Mouse (Mus musculus) hindbrain, embryonic 10.5 days (tissue): Measurements from ENCODE around the gene Hsd3b7. TPM values are rescaled to one million over a fixed set of nuclear protein-coding genes. Genes with fewer than 3 reads are reported as not detected.

Source experiments
- DNase-seq: peaks from one replicate; pipeline ENCODE4 v3.0.0-alpha.2; 2017; ENCODE audit warnings: low spot score
- H3K27ac ChIP-seq: fragments of 300-500 bp; sonication (generic); 2 replicates; pipeline ENCODE4 v1.5.1; 2016; ENCODE audit warnings: mild to moderate bottlenecking, moderate library complexity
- H3K27me3 ChIP-seq: fragments of 300-500 bp; sonication (generic); 2 replicates; pipeline ENCODE4 v1.6.1; 2016; ENCODE audit warnings: mild to moderate bottlenecking; ENCODE audit not compliant: poor library complexity, insufficient read depth, severe bottlenecking
- H3K36me3 ChIP-seq: fragments of 300-500 bp; sonication (generic); 2 replicates; pipeline ENCODE4 v1.6.1; 2016; ENCODE audit warnings: mild to moderate bottlenecking, moderate library complexity
- H3K4me1 ChIP-seq: fragments of 300-500 bp; sonication (generic); replicated peaks from 2 replicates; pipeline ENCODE4 v1.6.1; 2016; ENCODE audit warnings: mild to moderate bottlenecking
- H3K4me3 ChIP-seq: fragments of 300-500 bp; sonication (generic); 2 replicates; pipeline ENCODE4 v1.5.1; 2016; ENCODE audit warnings: mild to moderate bottlenecking, moderate library complexity
- H3K9me3 ChIP-seq: fragments of 300-500 bp; sonication (generic); 2 replicates; pipeline ENCODE4 v1.6.1; 2016; ENCODE audit warnings: mild to moderate bottlenecking, moderate library complexity
- WGBS: fragments of 180-500 bp; shearing (Covaris S2); methylation state at CpG from one replicate; pipeline ENCODE4 v1.1.7; 2016; 5-methylcytosine and 5-hydroxymethylcytosine counted together
- polyA plus RNA-seq: library from polyadenylated mRNA; unstranded; fragments of >200 nt; fragmentation: Nextera tagmentation; extraction: Ambion mirVana; gene quantifications from 2 replicates; pipeline ENCODE4 v1.2.1, GENCODE M21; 2016

The Hsd3b7 gene
- polyA plus RNA-seq, 1 experiment from 2014 or later: 7.8 TPM

DNA sequence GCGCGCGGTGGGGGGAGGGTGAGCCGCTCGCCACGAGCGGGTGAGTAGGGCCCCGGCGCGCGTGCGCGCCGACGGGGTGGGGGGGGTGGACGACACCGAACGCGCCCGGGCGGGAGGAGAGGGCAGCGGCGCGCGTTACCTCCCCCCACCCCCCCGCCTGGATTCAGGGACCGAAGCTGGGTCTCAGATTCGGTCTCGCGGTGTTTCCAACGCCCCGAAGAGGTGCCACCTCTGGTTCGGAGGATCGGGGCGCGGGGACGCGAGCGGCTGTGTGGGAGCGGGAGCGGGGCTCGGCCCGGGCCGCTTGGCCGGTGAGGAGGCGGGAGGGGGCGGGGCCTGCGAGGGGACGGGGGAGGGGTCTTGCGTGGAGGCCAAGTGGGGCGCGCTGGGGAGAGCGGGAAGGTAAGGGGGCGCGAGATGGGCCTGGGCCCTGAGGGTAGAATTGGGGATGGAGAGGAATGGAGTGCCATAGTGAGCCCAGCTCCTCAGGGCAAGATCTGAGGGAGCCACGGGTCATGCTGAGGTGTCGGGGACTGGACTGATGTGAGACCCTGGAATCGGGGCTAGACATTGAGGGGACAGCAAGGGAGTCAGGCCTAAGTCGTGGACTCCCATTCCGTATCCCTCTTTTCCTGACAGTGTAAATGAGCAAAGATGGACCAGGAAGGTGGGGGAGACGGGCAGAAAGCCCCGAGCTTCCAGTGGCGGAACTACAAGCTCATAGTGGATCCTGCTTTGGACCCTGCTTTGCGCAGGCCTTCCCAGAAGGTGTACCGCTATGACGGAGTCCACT lies 22.7 kb upstream of the Hsd3b7 start:
- H3K36me3 ChIP-seq: peaks cover 43% of the 10 kb centered on the region
- DNase-seq: peak; percentile 73
- WGBS: 3% methylated on average over 66 of the region's 66 CpGs
- H3K4me1 ChIP-seq: peaks cover 29% of the 10 kb centered on the region
- H3K4me3 ChIP-seq: peak overlapping the region; percentile 94
- H3K27ac ChIP-seq: peak overlapping the region; percentile 100
- H3K9me3 ChIP-seq: no peaks in the 10 kb centered on the region
- H3K27me3 ChIP-seq: no peaks in the 10 kb centered on the region

DNA sequence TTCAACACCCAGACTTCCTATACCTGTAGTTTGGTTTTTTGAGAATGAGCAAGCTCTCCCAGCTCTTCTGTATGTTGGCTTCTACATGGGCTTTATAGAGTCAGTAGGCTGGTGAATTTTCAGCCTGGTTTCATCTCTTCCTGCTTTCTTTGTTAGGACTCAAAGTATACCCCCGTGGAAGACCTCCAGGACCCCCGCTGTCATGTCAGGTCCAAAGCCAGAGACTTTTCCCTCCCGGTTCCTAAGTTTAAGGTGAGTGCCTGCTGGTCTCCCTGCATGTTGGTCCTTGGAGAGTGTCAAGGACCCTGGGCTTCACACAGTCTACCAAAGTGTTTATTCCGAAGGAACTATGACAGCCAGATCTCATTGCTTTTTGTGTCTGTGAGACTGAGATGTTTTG lies 22.1 kb upstream of the Hsd3b7 start:
- 77% methylated on average over 4 of the region's 4 CpGs for WGBS
- no peak for DNase-seq
- Histone ChIP-seq H3K27ac (peak overlapping the region; percentile 100), H3K36me3 (peaks cover 50% of the 10 kb centered on the region), H3K9me3 (no peaks in the 10 kb centered on the region), H3K4me1 (peaks cover 29% of the 10 kb centered on the region), H3K27me3 (no peaks in the 10 kb centered on the region), H3K4me3 (peak overlapping the region; percentile 94)

DNA sequence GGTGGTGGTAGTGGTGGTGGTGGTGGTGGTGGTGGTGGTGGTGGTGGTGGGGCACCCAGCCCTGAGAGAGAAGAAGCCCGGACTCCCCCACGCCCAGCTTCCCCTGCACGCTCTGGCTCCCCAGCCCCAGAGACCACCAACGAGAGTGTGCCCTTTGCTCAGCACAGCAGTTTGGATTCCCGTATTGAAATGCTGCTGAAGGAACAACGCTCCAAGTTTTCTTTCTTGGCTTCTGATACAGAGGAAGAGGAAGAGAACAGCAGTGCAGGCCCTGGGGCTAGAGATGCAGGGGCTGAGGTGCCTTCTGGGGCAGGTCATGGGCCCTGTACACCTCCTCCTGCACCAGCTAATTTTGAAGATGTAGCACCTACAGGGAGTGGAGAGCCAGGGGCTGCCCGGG lies 15.1 kb upstream of the Hsd3b7 start, which contains the start of gene Gm49388:
Gene Gm49388, plus strand, starts transcription at position 301 of the 400 bp plus-strand sequence.
- no peak within 1 kb of the TSS for H3K4me3 ChIP-seq

DNA sequence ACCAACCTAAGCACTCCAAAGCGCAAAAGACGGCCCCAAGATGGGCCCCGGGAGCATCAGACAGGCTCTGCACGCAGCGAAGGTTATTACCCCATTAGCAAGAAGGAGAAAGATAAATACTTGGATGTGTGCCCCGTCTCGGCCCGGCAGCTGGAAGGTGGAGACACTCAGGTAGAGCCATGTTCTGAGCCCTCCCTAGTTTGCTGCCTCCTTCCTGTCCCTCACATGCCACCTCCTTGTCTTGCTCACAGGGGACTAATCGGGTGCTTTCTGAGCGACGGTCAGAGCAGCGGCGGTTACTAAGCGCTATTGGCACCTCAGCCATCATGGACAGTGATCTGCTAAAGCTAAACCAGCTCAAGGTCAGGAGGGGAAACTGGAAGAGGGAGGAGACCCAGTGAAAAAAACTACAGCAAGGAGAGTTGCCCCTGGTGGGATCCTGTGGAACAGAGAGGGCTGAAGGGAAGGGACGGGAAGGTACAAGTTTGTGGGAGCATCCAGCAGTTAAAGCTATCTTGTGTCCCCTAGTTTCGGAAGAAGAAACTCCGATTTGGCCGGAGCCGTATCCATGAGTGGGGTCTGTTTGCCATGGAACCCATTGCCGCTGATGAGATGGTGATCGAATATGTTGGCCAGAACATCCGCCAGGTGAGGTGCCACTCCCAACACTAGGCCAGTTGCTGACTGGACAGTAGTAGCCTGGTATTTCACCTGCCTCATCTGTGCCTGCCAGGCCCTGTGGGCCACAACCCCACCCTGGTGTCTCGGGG lies 3.1 kb upstream of the Hsd3b7 start:
- 94% methylated on average over 23 of the region's 23 CpGs for WGBS
- Histone ChIP-seq H3K4me1 (0 out of 2 replicates have a peak, but pooled peaks cover 11% of the 10 kb centered on the region), H3K9me3 (no peaks in the 10 kb centered on the region), H3K4me3 (no peak overlapping the region), H3K36me3 (peaks cover 93% of the 10 kb centered on the region), H3K27ac (no peak overlapping the region), H3K27me3 (no peaks in the 10 kb centered on the region)
- no peak for DNase-seq

More for the DNA sequence above, 15.1 kb upstream of the Hsd3b7 start, which contains the start of gene Gm49388:
- H3K27ac ChIP-seq: no peak within 1 kb of the TSS
- H3K36me3 ChIP-seq: peaks cover 100% of the 10 kb centered on the region
- H3K4me1 ChIP-seq: no peaks in the 10 kb centered on the region
- no peaks in the 10 kb centered on the region for H3K27me3 ChIP-seq
- WGBS: 94% methylated on average over 7 of the region's 7 CpGs
- no peaks in the 10 kb centered on the region for H3K9me3 ChIP-seq
- DNase-seq: no peak

DNA sequence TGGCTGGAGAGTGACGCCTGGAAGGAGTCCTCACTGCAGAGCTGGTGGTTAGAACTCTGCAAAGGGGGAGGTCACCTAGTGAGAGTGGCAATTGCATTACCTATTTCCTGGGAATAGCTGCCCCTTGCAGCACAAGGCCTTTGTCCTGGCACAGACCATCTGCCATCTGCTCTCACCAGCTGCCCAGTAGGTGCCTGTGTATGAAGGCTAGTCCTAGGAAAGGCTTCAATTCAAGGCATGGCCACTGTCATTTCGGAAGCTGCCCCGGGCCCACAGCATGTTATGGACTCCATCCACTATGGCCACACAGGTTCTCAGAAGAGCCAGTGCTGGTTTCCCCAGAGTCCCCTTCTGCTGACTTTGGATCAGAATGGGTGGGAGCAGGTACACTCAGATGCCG lies 1.8 kb upstream of the Hsd3b7 start:
- DNase-seq: no peak
- Histone ChIP-seq H3K27ac (no peak overlapping the region), H3K9me3 (no peaks in the 10 kb centered on the region), H3K4me1 (0 out of 2 replicates have a peak, but pooled peaks cover 11% of the 10 kb centered on the region), H3K36me3 (peaks cover 93% of the 10 kb centered on the region), H3K27me3 (no peaks in the 10 kb centered on the region), H3K4me3 (no peak overlapping the region)
- WGBS: 90% methylated on average over 4 of the region's 4 CpGs

DNA sequence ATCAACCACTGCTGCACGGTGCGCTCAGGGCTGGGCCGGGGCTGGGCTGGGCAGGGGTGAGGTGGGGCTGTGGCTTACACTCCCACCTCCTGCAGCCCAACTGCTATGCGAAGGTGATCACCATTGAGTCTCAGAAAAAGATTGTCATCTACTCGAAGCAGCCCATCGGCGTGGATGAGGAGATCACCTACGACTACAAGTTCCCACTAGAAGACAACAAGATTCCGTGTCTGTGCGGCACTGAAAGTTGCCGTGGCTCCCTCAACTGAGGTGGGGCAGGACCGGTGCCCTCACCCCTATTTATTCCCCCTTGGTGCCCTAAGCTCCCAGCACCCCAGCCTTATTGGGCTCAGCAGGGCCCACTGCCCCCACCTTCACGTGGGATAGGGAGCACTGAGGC lies 1.2 kb upstream of the Hsd3b7 start:
- peaks cover 93% of the 10 kb centered on the region for H3K36me3 ChIP-seq
- no peaks in the 10 kb centered on the region for H3K27me3 ChIP-seq

DNA sequence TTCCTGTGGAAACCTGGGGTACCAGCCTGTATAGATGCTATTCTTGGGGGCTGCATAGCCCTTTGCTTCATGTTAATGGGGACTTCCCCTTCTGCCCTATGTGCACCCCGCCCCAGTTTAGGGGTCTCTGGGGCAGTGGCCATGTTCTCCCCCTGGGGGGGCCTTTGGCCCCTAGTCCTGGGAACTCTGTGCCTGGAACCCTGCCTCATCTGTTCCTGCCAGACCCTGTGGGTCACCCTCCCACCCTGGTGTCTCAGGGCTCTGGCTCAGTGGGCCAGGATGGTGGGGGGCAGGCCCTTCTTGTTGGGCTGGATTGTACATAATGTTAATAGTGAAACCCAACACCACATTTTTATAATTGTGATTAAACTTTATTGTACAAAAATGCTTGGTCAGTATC lies 666 bp upstream of the Hsd3b7 start:
- peaks cover 94% of the 10 kb centered on the region for H3K36me3 ChIP-seq
- no peak overlapping the region for H3K4me3 ChIP-seq
- DNase-seq: no peak
- 96% methylated on average over 1 of the region's 1 CpGs for WGBS
- H3K27me3 ChIP-seq: no peaks in the 10 kb centered on the region
- H3K4me1 ChIP-seq: 0 out of 2 replicates have a peak, but pooled peaks cover 11% of the 10 kb centered on the region
- no peak overlapping the region for H3K27ac ChIP-seq
- no peaks in the 10 kb centered on the region for H3K9me3 ChIP-seq

More for the DNA sequence above, 1.2 kb upstream of the Hsd3b7 start:
- DNase-seq: no peak
- H3K27ac ChIP-seq: no peak overlapping the region
- H3K4me1 ChIP-seq: 0 out of 2 replicates have a peak, but pooled peaks cover 11% of the 10 kb centered on the region
- no peaks in the 10 kb centered on the region for H3K9me3 ChIP-seq
- WGBS: 91% methylated on average over 13 of the region's 13 CpGs
- no peak overlapping the region for H3K4me3 ChIP-seq

DNA sequence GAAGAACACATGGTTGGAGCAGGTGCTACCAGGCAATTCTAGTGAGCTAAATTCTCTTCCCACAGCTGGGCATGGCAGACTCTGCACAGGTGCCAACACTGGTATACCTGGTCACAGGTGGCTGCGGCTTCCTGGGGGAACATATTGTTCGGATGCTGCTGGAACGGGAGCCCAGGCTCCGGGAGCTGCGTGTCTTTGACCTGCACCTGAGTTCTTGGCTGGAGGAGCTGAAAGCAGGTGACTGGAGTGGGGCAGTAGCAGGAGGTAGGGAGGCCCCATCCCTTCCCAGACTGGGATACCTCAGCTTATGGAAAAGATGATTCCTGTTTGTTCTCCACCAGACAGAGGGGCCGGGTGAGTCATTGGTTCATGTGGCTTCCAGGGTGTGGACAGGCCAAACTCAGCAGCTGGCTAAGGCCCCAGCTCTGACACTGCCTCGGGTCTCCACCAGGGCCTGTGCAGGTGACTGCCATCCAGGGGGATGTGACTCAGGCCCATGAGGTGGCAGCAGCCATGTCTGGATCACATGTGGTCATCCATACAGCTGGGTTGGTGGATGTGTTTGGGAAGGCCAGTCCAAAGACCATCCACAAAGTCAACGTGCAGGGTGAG lies 712 bp downstream of the Hsd3b7 start:
- Histone ChIP-seq H3K4me1 (0 out of 2 replicates have a peak, but pooled peaks cover 11% of the 10 kb centered on the region), H3K4me3 (no peak overlapping the region), H3K27ac (no peak overlapping the region), H3K9me3 (no peaks in the 10 kb centered on the region), H3K27me3 (no peaks in the 10 kb centered on the region), H3K36me3 (peaks cover 90% of the 10 kb centered on the region)
- DNase-seq: no peak
- 92% methylated on average over 8 of the region's 8 CpGs for WGBS

DNA sequence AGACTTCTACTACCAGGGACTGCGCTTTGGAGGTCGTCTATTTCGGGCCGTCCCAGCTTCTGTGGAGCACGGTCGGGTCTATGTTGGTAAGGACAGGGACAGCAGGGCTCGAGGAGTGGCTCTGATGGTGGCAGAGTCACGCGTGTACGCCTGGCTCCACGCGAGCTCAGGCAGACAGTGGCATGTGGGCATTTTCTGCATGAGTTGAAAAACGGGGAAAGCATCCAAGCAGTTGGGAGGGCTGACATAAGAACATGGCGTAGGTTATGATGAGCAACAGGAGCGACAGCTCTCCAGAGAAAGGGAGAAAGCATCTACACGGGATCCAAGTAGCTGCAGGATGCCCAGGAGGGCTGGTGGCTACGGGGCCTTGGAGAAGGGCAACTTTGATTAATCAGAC lies 1.9 kb downstream of the Hsd3b7 start:
- no peaks in the 10 kb centered on the region for H3K27me3 ChIP-seq
- 0 out of 2 replicates have a peak, but pooled peaks cover 11% of the 10 kb centered on the region for H3K4me1 ChIP-seq
- no peaks in the 10 kb centered on the region for H3K9me3 ChIP-seq
- peaks cover 88% of the 10 kb centered on the region for H3K36me3 ChIP-seq
- no peak overlapping the region for H3K4me3 ChIP-seq
- WGBS: 91% methylated on average over 17 of the region's 17 CpGs
- DNase-seq: no peak
- no peak overlapping the region for H3K27ac ChIP-seq

DNA sequence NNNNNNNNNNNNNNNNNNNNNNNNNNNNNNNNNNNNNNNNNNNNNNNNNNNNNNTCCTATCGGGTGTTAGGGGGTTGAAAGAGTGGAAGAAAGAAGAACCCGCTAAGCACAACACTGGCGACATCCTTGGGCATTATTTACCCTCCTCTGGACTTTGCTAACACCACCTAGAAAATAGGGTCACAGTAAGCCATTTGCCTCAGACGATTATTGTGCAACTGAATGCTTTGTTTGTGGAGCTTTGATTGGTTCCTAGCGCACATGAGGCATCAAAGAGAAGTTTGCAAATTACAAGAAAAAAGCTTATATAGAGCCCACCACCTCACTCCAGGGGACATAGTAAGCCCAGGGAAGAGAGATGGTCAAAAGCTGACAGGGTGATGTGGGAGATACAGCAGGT lies 8.4 kb downstream of the Hsd3b7 start:
- Histone ChIP-seq H3K27me3 (no peaks in the 10 kb centered on the region), H3K9me3 (no peaks in the 10 kb centered on the region), H3K4me1 (no peaks in the 10 kb centered on the region), H3K27ac (no peak overlapping the region), H3K36me3 (peaks cover 80% of the 10 kb centered on the region), H3K4me3 (no peak overlapping the region)
- WGBS: 76% methylated on average over 5 of the region's 5 CpGs
- DNase-seq: no peak

DNA sequence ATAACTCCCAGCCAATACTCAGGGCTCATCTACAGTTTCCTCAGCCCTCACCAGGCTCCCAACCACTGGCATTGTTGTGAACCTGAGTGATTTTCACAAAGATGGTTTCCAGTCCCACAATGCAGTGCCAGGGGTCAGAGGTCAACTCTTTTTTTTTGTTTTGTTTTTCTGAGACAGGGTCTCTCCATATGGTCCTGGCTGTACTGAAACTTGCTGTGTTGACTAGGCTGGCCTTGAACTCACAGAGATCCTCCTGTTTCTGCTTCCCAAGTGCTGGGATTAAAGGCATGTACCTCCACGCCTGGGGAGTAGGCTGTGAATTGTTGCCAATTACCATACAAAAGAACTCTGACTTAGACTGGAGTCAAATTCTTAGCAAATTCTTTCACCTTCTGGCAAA lies 9.4 kb downstream of the Hsd3b7 start:
- Histone ChIP-seq H3K9me3 (no peaks in the 10 kb centered on the region), H3K36me3 (peaks cover 80% of the 10 kb centered on the region), H3K27me3 (no peaks in the 10 kb centered on the region), H3K27ac (no peak overlapping the region), H3K4me3 (no peak overlapping the region), H3K4me1 (no peaks in the 10 kb centered on the region)
- 86% methylated on average over 1 of the region's 1 CpGs for WGBS
- DNase-seq: no peak

DNA sequence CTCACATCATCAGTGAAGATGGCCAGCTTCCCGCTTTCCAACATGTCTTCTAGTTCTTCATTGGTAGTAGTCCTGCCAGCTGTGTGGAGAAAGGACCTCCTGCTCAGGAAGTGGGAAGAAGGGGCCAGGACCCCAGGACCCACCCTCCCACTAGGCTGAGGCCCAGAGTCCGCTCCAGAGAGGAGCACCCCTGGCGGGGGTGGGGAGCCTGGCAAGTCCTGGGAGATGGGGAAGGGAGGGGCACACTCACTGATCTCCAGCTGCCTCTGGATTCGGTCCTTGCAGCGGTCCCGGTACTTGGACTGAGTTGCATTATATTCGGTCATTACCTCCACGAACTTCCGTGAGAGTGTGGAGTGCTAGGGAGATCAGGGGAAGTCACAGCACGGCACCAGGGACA lies 10.2 kb downstream of the Hsd3b7 start:
- Histone ChIP-seq H3K27me3 (no peaks in the 10 kb centered on the region), H3K36me3 (peaks cover 78% of the 10 kb centered on the region), H3K9me3 (no peaks in the 10 kb centered on the region), H3K4me3 (no peak overlapping the region), H3K27ac (no peak overlapping the region), H3K4me1 (peaks cover 1% of the 10 kb centered on the region; the same call in 1 of the 2 replicates)
- DNase-seq: no peak
- 73% methylated on average over 10 of the region's 10 CpGs for WGBS
